Mouse (Mus musculus) limb, embryonic 10.5 days (tissue): ENCODE data around the gene Rnf32. TPM values are rescaled to one million over a fixed set of nuclear protein-coding genes. Genes with fewer than 3 reads are reported as not detected.

ENCODE experiments used
- DNase-seq: peaks from one replicate; pipeline ENCODE4 v3.0.0-alpha.2; 2017; ENCODE audit warnings: low spot score
- H3K27ac ChIP-seq: fragments of 300-500 bp; sonication (generic); 2 replicates; pipeline ENCODE4 v1.5.1; 2016; ENCODE audit warnings: mild to moderate bottlenecking
- H3K27me3 ChIP-seq: fragments of 300-500 bp; sonication (generic); 2 replicates; pipeline ENCODE4 v1.6.1; 2016; ENCODE audit warnings: low read depth, mild to moderate bottlenecking; ENCODE audit not compliant: poor library complexity, severe bottlenecking
- H3K36me3 ChIP-seq: fragments of 300-500 bp; sonication (generic); 2 replicates; pipeline ENCODE4 v1.6.1; 2016; ENCODE audit warnings: mild to moderate bottlenecking, moderate library complexity
- H3K4me1 ChIP-seq: fragments of 300-500 bp; sonication (generic); 2 replicates; pipeline ENCODE4 v1.6.1; 2016
- H3K4me3 ChIP-seq: fragments of 300-500 bp; sonication (generic); 2 replicates; pipeline ENCODE4 v1.5.1; 2016; ENCODE audit warnings: mild to moderate bottlenecking, moderate library complexity
- H3K9me3 ChIP-seq: fragments of 300-500 bp; sonication (generic); replicated peaks from 2 replicates; pipeline ENCODE4 v1.6.1; 2016; ENCODE audit warnings: mild to moderate bottlenecking
- WGBS: fragments of 180-500 bp; shearing (Covaris S2); methylation state at CpG from one replicate; pipeline ENCODE4 v1.1.7; 2016; 5-methylcytosine and 5-hydroxymethylcytosine counted together
- polyA plus RNA-seq: library from polyadenylated mRNA; unstranded; fragments of >200 nt; fragmentation: Nextera tagmentation; extraction: Ambion mirVana; gene quantifications from 2 replicates; pipeline ENCODE4 v1.2.1, GENCODE M21; 2016

The Rnf32 gene
- polyA plus RNA-seq, 1 experiment from 2014 or later: 3.5 TPM

DNA sequence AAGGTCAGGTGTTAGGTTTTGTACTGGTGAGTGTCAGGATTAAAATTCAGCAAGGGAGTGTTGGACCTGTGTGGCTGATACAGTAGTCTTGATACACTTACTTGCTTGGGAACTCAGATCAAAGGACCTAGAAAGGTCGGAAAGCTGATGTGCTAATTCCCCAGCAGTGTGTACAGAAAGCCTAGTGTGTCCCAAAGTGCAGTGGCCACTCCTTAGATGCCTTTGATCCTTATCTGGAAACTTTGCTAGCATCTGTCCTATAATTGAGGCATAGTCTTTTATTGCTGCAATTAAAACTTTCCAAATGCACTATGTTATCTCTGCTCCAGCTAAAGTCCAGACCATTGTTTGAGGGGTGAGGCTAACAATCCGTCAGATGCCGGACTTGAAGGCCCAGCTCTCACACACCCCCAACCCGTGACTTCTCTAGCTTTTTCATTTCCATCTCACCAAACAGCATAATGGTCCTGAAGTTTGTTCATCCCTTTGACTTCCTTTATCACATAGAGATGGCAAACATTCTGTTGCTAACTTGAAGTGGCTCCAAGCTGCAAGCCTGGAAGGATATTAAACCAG, 16.3 kb downstream of the Rnf32 start:
- 28% methylated on average over 4 of the region's 4 CpGs for WGBS

DNA sequence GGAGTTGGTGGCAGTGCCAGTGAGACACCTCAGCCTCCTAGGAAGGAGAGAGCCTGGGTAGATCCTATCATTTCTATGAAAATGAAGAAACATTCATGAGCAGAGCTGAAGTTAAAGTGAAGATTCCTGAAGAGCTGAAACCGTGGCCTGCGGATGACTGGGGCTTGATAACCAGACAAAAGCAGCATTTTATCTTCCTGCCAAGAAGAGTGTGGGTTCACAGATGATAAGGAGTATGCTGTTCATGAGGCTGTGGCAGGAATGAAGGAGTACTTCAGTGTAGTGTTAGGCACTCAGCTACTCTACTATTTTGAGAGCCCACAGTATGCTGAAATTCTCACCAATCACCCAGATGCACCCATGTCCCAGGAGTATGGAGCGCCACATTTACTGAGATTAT, 22.2 kb downstream of the Rnf32 start:
- no peaks in the 10 kb centered on the region for H3K9me3 ChIP-seq
- H3K27ac ChIP-seq: no peak overlapping the region
- no peaks in the 10 kb centered on the region for H3K36me3 ChIP-seq
- H3K4me3 ChIP-seq: no peak overlapping the region
- no peak for DNase-seq
- 91% methylated on average over 3 of the region's 3 CpGs for WGBS
- H3K27me3 ChIP-seq: no peaks in the 10 kb centered on the region
- H3K4me1 ChIP-seq: peaks cover 4% of the 10 kb centered on the region; the same call in 1 of the 2 replicates

More for the DNA sequence above, 16.3 kb downstream of the Rnf32 start:
- no peak for DNase-seq
- Histone ChIP-seq H3K9me3 (no peaks in the 10 kb centered on the region), H3K36me3 (no peaks in the 10 kb centered on the region), H3K27ac (no peak overlapping the region), H3K4me1 (peaks cover 4% of the 10 kb centered on the region; the same call in 1 of the 2 replicates), H3K27me3 (no peaks in the 10 kb centered on the region), H3K4me3 (no peak overlapping the region)

DNA sequence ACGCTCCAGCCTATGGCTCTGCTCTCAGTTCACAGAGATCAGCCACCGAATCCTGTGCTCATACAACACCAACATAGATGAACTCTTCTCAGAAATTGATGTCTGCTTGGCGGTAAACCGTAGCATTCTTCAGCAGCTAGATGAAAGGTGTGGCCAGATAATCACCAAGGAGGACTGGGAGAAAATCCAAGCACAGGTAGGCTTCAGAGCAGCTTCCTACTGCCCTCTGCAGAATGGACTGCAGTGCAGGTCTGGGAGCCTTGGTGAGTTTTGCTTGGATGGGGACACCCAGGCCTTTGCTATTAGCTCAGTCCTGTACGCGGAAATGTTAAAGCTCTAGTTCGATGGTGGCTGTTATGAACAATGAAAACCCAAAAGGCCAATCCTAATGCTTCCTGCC, 28.3 kb downstream of the Rnf32 start:
- Histone ChIP-seq H3K9me3 (no peaks in the 10 kb centered on the region), H3K27ac (no peak overlapping the region), H3K4me3 (no peak overlapping the region), H3K4me1 (no peaks in the 10 kb centered on the region), H3K36me3 (no peaks in the 10 kb centered on the region), H3K27me3 (no peaks in the 10 kb centered on the region)
- WGBS: 93% methylated on average over 7 of the region's 7 CpGs
- no peak for DNase-seq

DNA sequence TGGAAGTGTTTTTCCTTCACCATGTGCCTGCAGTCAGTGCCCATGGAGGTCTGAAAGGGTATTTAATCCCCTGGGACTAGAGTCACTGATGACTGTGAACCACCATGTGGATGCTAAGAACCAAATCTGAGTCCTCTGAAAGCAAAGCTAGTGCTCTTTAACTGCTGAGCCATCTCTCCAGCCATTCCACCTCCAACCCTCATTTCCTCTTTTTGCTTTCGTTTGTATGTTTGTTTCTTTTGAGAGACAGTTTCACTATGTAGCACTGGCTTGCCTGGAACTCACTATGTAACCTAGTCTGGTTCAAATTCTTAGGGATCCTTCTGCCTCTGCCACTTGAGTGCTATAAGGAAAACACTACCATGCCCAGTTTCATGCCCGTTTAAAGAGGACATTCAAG, 34.7 kb downstream of the Rnf32 start:
- Histone ChIP-seq H3K4me3 (no peak overlapping the region), H3K36me3 (no peaks in the 10 kb centered on the region), H3K4me1 (no peaks in the 10 kb centered on the region), H3K27me3 (no peaks in the 10 kb centered on the region), H3K27ac (no peak overlapping the region), H3K9me3 (no peaks in the 10 kb centered on the region)
- 91% methylated on average over 2 of the region's 2 CpGs for WGBS
- DNase-seq: no peak

DNA sequence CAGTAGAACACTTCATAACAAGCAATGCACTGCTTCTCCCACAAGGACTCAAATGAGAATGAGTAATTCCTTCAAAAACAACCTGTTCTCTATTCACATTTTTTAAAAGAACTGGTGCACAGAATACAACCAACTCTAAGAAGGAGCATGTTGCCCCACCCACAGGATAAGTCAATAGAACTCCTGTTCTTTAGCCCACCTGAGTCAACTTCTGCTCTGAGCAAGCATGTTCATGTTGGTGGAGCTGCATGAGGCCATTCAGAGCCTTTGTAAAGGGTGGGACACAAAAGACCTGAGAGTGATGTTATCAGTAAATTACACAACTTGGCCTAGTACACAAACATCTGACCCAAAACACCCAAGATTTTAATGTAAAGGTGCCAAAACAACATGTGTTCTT, 42.6 kb downstream of the Rnf32 start:
- no peaks in the 10 kb centered on the region for H3K4me1 ChIP-seq
- no peak overlapping the region for H3K4me3 ChIP-seq
- H3K27ac ChIP-seq: no peak overlapping the region
- no peaks in the 10 kb centered on the region for H3K9me3 ChIP-seq
- no peaks in the 10 kb centered on the region for H3K27me3 ChIP-seq
- DNase-seq: no peak
- no peaks in the 10 kb centered on the region for H3K36me3 ChIP-seq

DNA sequence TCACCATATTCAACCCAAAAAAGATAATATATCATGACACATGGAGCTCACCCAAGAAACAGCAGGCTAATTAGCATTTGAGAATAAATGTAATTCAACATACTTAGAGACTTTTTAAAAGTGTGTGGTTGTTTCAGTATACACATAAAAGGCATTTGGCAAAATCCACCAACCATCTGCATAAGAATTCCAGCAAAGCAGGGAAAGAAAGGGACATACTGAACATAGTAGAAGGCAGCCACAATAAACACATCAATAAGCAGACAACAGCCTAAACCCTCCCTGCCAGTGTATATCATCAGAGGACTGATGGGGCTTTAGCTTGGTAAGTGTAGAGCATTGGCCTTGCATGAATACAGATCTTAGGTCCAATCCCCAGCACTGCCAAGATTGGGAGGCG, 49.0 kb downstream of the Rnf32 start:
- Histone ChIP-seq H3K4me1 (no peaks in the 10 kb centered on the region), H3K27ac (no peak overlapping the region), H3K27me3 (no peaks in the 10 kb centered on the region), H3K36me3 (no peaks in the 10 kb centered on the region), H3K4me3 (no peak overlapping the region), H3K9me3 (no peaks in the 10 kb centered on the region)
- no CpG with 5 or more reads among the region's 1 CpGs for WGBS
- no peak for DNase-seq

DNA sequence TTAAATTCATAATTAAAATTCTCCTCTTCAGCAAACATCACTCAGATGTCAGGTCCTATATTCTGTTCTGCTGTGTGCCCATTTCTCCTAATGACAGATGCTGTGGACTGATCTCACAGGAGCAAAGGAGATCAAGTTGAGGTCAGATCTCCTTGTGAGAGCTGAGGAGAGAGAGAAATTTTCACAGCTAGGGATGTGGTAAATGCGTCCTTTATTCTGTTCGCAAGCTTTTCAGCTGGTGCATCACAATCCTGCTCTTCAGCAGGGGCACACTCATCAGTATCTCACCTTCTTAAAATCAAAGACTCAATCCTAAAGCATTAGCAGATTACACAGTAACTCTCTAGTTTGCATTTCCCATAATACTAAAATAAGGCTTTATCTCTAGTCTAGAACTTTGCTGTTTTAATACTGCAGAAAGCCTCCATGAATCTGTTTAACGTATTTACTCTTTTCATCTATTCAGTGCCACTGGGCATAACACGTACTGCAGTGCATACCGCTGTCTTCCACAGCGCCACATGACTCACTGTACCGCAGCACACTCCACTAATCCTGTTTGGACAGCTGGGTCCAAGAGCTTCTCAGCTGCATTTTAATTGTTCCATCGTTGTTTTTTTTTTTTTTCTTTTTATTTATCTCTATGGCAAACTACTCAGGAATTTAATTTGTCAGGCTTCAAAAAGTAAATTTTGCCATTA, 55.2 kb downstream of the Rnf32 start:
- Histone ChIP-seq H3K36me3 (no peaks in the 10 kb centered on the region), H3K4me3 (no peak overlapping the region), H3K27ac (no peak overlapping the region), H3K4me1 (no peaks in the 10 kb centered on the region), H3K27me3 (no peaks in the 10 kb centered on the region), H3K9me3 (no peaks in the 10 kb centered on the region)
- WGBS: 88% methylated on average over 8 of the region's 8 CpGs
- DNase-seq: no peak

DNA sequence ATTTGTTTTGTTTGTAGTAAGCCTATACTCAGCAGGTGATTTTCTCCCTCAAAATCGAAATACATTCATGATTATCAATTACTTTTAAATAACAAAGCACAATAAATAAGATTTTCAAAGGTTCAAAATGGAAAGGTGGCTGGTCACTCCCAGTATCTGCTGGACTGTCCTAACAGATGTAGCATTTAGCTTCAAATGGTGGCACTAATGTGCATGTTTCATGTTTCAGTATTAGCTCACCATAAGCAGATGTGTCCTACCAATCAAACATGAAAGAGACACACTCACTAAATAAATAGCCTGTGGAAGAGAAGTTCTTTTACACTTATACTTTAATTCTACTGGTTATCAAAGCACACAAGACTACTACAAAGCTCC, 55.7 kb downstream of the Rnf32 start:
- Histone ChIP-seq H3K27me3 (no peaks in the 10 kb centered on the region), H3K36me3 (no peaks in the 10 kb centered on the region), H3K4me1 (no peaks in the 10 kb centered on the region), H3K27ac (no peak overlapping the region), H3K9me3 (no peaks in the 10 kb centered on the region), H3K4me3 (no peak overlapping the region)
- no peak for DNase-seq
- WGBS: 92% methylated on average over 1 of the region's 1 CpGs

DNA sequence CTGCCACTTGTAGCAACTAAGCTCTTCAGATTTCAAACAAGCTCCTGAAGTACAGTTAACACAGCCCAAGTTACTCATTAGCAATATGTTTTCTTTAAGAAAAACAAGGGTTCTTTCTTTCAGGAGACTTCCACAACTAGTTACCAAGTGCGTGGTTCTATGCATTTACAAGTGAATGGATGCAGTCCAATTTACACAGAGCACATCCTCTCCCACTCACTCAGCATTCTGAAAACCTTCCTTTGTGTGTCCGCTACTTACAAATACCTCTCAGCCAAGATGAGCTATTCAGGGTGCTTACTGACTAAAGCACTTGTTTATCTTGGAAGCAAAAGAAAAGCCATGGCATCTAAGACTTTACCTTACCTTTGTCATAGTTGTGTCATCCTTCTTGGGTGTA, 58.1 kb downstream of the Rnf32 start:
- Histone ChIP-seq H3K27me3 (no peaks in the 10 kb centered on the region), H3K9me3 (no peaks in the 10 kb centered on the region), H3K4me1 (no peaks in the 10 kb centered on the region), H3K36me3 (no peaks in the 10 kb centered on the region), H3K4me3 (no peak overlapping the region), H3K27ac (no peak overlapping the region)
- WGBS: 76% methylated on average over 2 of the region's 2 CpGs
- no peak for DNase-seq

DNA sequence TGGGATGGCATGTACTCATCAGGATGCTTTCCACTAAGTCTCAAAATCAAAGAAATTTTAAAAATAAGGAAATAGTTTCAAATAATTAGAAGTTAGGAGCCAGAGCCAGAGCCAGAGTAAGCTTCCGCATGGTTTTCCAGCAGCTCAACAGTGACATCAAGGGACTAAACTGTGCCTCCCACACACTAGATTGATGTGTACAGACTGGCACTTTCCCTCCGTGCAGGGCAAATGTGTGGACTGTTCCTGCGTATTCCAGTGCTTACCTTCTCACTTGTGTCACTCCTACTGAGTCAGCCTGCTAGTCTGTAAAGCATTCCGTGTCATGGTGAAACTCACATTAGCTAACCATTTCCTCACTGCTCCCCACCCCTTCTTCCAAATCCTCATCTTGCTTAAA, 75.1 kb downstream of the Rnf32 start:
- 71% methylated on average over 4 of the region's 4 CpGs for WGBS
- Histone ChIP-seq H3K27ac (no peak overlapping the region), H3K4me1 (no peaks in the 10 kb centered on the region), H3K4me3 (no peak overlapping the region), H3K9me3 (no peaks in the 10 kb centered on the region), H3K36me3 (no peaks in the 10 kb centered on the region), H3K27me3 (no peaks in the 10 kb centered on the region)
- no peak for DNase-seq

DNA sequence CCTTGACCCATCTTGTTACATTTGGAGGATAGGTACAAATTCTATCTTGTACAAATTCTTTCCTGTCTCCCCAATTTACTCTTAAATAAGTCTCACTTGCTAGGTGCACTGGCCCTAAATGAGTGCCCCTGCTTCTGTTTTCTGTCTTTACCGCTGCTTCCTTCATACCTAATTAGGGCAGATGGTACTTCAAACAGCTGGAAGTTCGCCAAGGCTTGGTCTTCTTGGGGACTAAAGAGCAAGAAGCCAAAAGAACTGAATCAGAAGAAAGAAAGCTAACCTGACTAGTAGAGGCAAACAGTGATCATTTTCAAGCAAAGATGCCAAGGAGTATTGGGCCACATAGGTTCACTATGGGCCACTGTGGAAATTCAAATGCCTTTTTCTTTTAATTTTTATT, 77.6 kb downstream of the Rnf32 start:
- H3K27ac ChIP-seq: no peak overlapping the region
- H3K27me3 ChIP-seq: no peaks in the 10 kb centered on the region
- no peaks in the 10 kb centered on the region for H3K9me3 ChIP-seq
- DNase-seq: no peak
- H3K4me1 ChIP-seq: no peaks in the 10 kb centered on the region
- H3K4me3 ChIP-seq: no peak overlapping the region
- 64% methylated on average over 2 of the region's 2 CpGs for WGBS
- no peaks in the 10 kb centered on the region for H3K36me3 ChIP-seq

DNA sequence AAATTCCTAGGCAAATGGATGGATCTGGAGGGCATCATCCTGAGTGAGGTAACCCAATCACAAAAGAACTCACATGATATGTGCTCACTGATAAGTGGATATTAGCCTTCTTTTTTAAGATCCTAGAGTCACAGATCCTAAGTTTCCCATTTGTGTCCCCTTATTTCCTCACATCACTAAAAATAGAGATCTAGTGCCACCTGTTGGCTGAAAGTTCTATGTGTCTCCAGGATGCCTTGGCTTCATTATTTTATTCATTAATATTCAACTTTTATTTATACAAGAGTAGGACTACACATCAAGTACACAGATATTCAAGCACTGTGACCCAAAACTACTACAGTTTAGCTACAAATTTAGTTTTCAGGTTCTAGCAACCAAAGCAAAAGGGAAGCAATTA, 79.0 kb downstream of the Rnf32 start:
- no peak for DNase-seq
- no peaks in the 10 kb centered on the region for H3K9me3 ChIP-seq
- no peaks in the 10 kb centered on the region for H3K36me3 ChIP-seq
- H3K27ac ChIP-seq: no peak overlapping the region
- no peak overlapping the region for H3K4me3 ChIP-seq
- no peaks in the 10 kb centered on the region for H3K4me1 ChIP-seq
- H3K27me3 ChIP-seq: no peaks in the 10 kb centered on the region
